Mouse (Mus musculus) cerebellum, adult 18-20 months (tissue): ENCODE measurements around the gene Furin.
"Not testable (repeated sequence)": the region's sequence is repeated elsewhere in the genome, so short reads cannot be mapped to it uniquely, and the experiment has no call there.

ENCODE experiments used
- DNase-seq, 2 experiments: peaks; one replicate each; pipeline ENCODE4 v3.0.0; 2021

Gene Furin

GRCm38 (mm10) chr7:80400571-80400970 lies 4.7 kb downstream of the Furin start:
- no peak for DNase-seq

- peak; percentile 79 for DNase-seq
Observed at GRCm38 (mm10) chr7:80400099-80400498, 5.1 kb downstream of the Furin start.

GRCm38 (mm10) chr7:80398654-80399444 lies 6.4 kb downstream of the Furin start:
- peak in 1 of 2 experiments; percentile 31 for DNase-seq

- DNase-seq, result no peak
Observed at GRCm38 (mm10) chr7:80397986-80398385, 7.2 kb downstream of the Furin start.

- DNase-seq, result not testable (repeated sequence)
Observed at GRCm38 (mm10) chr7:80396427-80396826, 8.8 kb downstream of the Furin start.

GRCm38 (mm10) chr7:80394600-80394999 lies 10.6 kb downstream of the Furin start:
- DNase-seq, result no peak

- DNase-seq, result no peak
Observed at GRCm38 (mm10) chr7:80392119-80392518, 13.1 kb downstream of the Furin start.

GRCm38 (mm10) chr7:80387633-80388543 lies 17.3 kb downstream of the Furin start, which contains the start of gene Fes:
Gene Fes, minus strand, starts transcription at chr7:80387946.
- DNase-seq, result no peak

GRCm38 (mm10) chr7:80387033-80387632 lies 18.1 kb downstream of the Furin start:
- DNase-seq, result no peak

- DNase-seq, result peak; percentile 86 to 91
Observed at GRCm38 (mm10) chr7:80386235-80386930, 18.9 kb downstream of the Furin start.

- no peak for DNase-seq
Observed at GRCm38 (mm10) chr7:80382919-80383318, 22.3 kb downstream of the Furin start.

GRCm38 (mm10) chr7:80379531-80379930 lies 25.7 kb downstream of the Furin start:
- peak; percentile 56 to 57 for DNase-seq

- DNase-seq, result peak; percentile 66 to 88
Observed at GRCm38 (mm10) chr7:80377471-80377870, 27.8 kb downstream of the Furin start.

- no peak for DNase-seq
Observed at GRCm38 (mm10) chr7:80376192-80376591, 29.0 kb downstream of the Furin start.

GRCm38 (mm10) chr7:80375376-80376039 lies 29.7 kb downstream of the Furin start:
- no peak for DNase-seq

GRCm38 (mm10) chr7:80374733-80375132 lies 30.5 kb downstream of the Furin start:
- no peak for DNase-seq

GRCm38 (mm10) chr7:80374280-80374679 lies 31.0 kb downstream of the Furin start:
- no peak for DNase-seq

GRCm38 (mm10) chr7:80373850-80374249 lies 31.4 kb downstream of the Furin start:
- DNase-seq, result no peak

- no peak for DNase-seq
Observed at GRCm38 (mm10) chr7:80373352-80373751, 31.9 kb downstream of the Furin start.

- no peak for DNase-seq
Observed at GRCm38 (mm10) chr7:80372667-80373066, 32.6 kb downstream of the Furin start.

- DNase-seq, result no peak
Observed at GRCm38 (mm10) chr7:80372166-80372565, 33.1 kb downstream of the Furin start.
